Comparison of ENCODE assay signal across 8 mouse cellular contexts in genomic region chr2:167834605-167835004, GRCm38 (mm10).
DNase-seq lines count a peak whose midpoint lies in the region; ATAC-seq lines count a peak whose summit lies in the region.

No protein-coding gene starts in this region.

- H3K9ac ChIP-seq in embryonic facial prominence, embryonic 13.5 days, result no peak overlapping the region

- WGBS in embryonic facial prominence, embryonic 13.5 days, result 54% methylated on average over 8 of the region's 8 CpGs

- peaks cover 4% of the 10 kb centered on the region; the same call in 1 of the 2 replicates for H3K27me3 ChIP-seq in embryonic facial prominence, embryonic 13.5 days

- no peak overlapping the region for H3K4me2 ChIP-seq in embryonic facial prominence, embryonic 13.5 days

- peak overlapping the region; percentile 68 for H3K27ac ChIP-seq in embryonic facial prominence, embryonic 13.5 days

- peak; percentile 87 for DNase-seq in left cerebral cortex, postnatal 4 days
- no peak for DNase-seq in left cerebral cortex, adult 11 months (ENCODE audit: low spot score)
- DNase-seq in heart, postnatal 4 days, result peak; percentile 89
- DNase-seq in lung, postnatal 10 days, result peak; percentile 86
- no peak for DNase-seq in left cerebral cortex, postnatal 10 days (ENCODE audit: extremely low spot score in 1 of 2, low spot score in 2 of 2)

- H3K4me3 ChIP-seq in embryonic facial prominence, embryonic 13.5 days, result no peak overlapping the region

- no peak for ATAC-seq in embryonic facial prominence, embryonic 13.5 days (ENCODE audit: insufficient number of reproducible peaks, insufficient read depth, low FRiP score, low TSS enrichment, low read depth)
- no peak for ATAC-seq in activated CD4-positive, CD25-positive, alpha-beta regulatory T cell, adult 4 months
- no peak for ATAC-seq in megakaryocyte progenitor cell, adult 5-6 weeks (replicated peaks; ENCODE audit: poor library complexity)

- intact Hi-C loops in left cerebral cortex, postnatal 4 days (cut with DNase I), result no loop called here
- intact Hi-C loops in left cerebral cortex, postnatal 10 days (cut with DNase I), result no loop called here

- H3K9me3 ChIP-seq in embryonic facial prominence, embryonic 13.5 days, result no peaks in the 10 kb centered on the region

- H3K36me3 ChIP-seq in embryonic facial prominence, embryonic 13.5 days, result no peaks in the 10 kb centered on the region

- H3K4me1 ChIP-seq in embryonic facial prominence, embryonic 13.5 days, result peaks cover 43% of the 10 kb centered on the region

Comparison
In these comparisons a context has a peak if more than half of its experiments do, and no peak if none do; other contexts are left out.
1. DNase-seq: peak in left cerebral cortex, postnatal 4 days (single experiment), heart, postnatal 4 days (single experiment) and lung, postnatal 10 days (single experiment); none in left cerebral cortex, adult 11 months (single experiment) and left cerebral cortex, postnatal 10 days (0 of 2).